Mouse (Mus musculus): ENCODE measurements around the gene Ppip5k1.

GRCm38 (mm10) chr2:121292316-121293013 lies 62.7 kb downstream of the Ppip5k1 start:
- TF ChIP-seq POLR2A (IDR thresholded peaks at IDR 0.05; ENCODE audit: insufficient read depth, low read length) = no peak
- no peak for TF ChIP-seq CTCF (IDR thresholded peaks at IDR 0.05; ENCODE audit: low read depth, low read length)
- no peak for TF ChIP-seq EP300 (IDR thresholded peaks at IDR 0.05; ENCODE audit: insufficient read depth, low read depth, low read length)

All from ES-Bruce4 (cell line).